Mouse (Mus musculus) stomach, postnatal 0 days (tissue): Measurements from ENCODE around the gene Supt3.

Experiments used
- CTCF ChIP-seq: IDR thresholded peaks from 2 replicates; pipeline ENCODE4 v1.5.1; 2016; ENCODE audit warnings: antibody characterized with exemption, low read depth, mild to moderate bottlenecking, moderate library complexity
- EP300 ChIP-seq: optimal IDR thresholded peaks from 2 replicates; pipeline ENCODE3; 2016; ENCODE audit warnings: antibody characterized with exemption

DNA sequence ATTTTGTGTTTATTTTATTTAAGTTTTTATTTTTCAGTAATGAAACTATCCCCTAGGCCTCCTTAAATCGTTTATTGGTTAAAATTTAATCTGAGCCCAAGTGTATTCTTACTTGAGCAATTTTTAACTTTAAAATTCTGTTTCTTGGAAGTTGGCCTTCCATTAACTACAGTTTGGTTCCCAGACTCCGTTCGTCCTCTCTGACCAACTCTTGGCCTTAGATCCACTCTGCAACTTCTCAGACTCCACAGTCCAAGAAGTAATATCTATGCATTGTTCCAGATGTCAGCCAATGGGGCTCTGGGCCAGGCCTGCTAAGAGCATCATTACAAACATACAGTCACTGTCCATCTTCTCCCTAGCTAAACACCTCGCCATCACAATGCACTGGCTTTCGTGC is 309.4 kb downstream of the Supt3 start:
- no peak for TF ChIP-seq EP300
- TF ChIP-seq CTCF: no peak
